Mouse (Mus musculus): ENCODE measurements around the gene Rps11.
"Not testable (repeated sequence)": the region's sequence is repeated elsewhere in the genome, so short reads cannot be mapped to it uniquely, and the experiment has no call there.

Gene Rps11

DNA sequence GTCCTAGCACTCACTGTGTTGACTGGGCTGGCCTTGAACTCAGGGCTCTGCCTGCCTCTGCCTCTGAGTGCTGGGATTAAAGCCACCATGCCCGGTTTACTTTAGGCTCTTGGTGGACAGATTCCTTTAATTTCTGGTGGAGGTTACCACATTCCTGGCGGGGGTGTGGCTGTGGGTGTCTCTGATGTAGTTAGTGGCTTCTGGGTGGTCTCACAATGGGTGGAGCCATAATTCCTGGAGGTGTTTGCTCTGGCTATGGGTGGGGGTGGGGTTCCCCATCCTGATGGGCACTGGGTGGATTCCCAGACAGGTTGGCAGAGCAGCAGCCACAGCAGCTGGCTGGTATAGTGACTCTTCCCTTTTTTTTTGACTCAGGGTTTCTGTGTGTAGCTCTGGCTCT is 12.3 kb downstream of the Rps11 start:
- DNase-seq (ENCODE audit: low spot score) = no peak

- not testable (repeated sequence) for DNase-seq (ENCODE audit: low spot score)
These were observed 14.2 kb downstream of the Rps11 start for GRCm38 (mm10) chr7:45110089-45110488.

DNA sequence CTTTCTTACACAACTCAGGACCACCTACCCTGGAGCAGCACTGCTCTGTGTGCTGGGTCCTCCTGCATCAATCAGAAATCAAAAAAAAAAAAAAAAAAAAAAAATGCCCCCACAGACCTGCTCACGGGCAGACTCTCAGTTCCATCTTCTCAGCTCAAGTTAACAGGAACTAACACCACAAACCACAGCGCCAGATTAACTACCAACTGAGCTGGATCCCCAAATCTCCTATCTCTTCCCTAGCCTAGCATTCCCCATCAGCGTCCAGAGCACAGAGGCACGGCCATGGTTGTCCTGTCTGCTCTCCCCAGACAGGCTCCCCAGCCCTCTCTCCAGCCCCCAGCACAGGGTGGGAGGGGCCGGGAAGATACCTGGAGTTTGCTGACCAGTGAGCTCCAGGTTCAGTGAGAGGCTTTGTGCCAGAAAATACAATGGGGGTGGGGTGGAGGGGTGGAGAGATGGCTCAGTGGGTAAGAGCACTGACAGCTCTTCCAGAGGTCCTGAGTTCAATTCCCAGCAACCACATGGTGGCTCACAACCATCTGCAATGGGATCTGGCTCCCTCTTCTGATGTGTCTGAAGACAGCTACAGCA is 17.1 kb downstream of the Rps11 start:
- DNase-seq (ENCODE audit: low spot score) = no peak

DNA sequence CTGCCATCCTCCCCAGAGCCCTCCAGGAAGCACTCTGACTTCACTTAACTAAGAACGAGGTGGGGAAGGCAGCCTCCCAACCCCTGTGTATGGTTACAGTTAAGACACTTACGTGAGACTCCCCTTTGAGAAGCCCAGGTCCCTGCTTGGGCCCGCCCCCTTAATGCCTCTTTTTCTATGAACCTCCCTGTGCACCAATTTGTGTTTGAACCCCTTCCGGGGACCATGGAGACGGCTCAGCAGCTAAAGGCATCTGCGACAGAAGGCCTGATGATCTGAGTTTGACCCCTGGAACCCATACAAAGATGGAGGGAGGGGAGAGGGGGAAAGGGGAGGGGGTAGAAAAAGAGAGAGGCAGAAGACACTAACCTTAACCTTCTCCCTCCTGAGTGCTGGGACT is 17.8 kb downstream of the Rps11 start:
- no peak for DNase-seq (ENCODE audit: low spot score)

DNA sequence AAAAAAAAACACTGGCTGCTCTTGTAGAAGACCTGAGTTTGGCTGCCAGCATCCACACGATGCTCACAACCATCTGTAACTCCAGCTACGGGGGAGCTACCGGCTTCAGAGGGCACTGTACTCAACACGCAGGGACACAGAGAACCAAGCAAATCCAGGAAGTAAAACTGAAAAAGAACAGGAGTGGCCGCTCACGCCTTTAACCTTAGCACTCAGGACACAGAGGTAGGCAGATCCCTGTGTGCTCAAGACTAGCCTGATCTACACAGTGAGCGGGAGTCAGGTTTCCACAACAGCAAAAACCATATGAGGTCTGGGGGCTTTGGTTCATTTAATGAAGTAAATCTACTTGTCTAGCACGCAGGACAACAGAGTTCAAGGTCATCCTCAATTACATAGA is 18.7 kb downstream of the Rps11 start:
- no peak for DNase-seq (ENCODE audit: low spot score)

DNA sequence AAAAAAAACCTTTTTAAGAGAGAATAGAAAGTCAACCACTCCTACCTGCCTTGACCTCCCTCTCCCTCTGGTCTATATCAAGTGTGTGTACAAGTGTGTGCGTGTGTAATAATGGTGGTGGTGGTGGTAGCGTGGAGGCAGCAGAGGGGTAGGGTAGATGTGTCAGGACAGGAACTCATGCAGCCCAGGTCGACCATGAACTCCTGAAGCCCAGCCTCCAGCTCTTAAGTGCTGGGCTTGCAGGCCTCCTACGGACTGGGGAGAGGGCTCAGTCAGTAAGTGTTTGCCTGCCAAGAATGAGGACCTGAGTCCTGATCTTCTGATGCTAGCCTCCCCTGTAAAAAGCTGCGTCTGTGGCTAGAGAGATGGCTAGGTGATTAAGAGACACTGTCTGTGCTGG is 19.3 kb downstream of the Rps11 start:
- no peak for DNase-seq (ENCODE audit: low spot score)

- DNase-seq (ENCODE audit: low spot score) = no peak
These were observed 20.5 kb downstream of the Rps11 start, which contains the start of gene Fcgrt for GRCm38 (mm10) chr7:45103652-45104180. Fcgrt (minus strand) TSS chr7:45103851.

DNA sequence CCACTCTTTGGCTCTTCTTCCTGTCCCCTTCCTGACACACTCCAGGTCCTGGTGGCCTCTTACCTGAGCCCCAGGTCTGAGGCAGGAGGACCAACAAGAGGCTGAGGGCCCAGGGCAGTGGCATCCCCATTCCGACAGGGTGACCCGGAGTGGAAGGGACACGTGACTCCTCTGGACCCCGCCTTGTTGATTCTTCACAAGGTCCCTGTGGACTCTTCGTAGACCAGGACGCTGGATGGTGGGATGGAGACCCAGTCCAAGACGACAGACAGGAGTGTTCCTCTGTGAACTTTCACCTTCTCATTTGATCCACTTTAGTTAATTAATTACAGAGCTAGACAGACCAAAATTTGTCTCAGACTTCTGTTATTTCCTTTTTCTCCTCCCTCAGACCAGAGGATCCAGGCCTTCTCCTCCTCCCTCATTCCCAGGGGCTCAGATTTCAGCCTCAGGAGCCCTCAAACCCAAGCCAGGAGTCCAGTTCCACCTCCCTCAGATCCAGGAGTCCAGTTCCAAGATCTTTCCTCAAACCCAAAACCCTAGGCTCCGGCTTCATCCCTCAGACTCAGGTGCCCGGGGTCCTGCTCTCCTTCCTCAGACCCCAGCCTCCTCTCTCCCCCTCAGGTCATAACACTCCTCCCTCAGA is 21.2 kb downstream of the Rps11 start:
- no peak for DNase-seq (ENCODE audit: low spot score)

DNA sequence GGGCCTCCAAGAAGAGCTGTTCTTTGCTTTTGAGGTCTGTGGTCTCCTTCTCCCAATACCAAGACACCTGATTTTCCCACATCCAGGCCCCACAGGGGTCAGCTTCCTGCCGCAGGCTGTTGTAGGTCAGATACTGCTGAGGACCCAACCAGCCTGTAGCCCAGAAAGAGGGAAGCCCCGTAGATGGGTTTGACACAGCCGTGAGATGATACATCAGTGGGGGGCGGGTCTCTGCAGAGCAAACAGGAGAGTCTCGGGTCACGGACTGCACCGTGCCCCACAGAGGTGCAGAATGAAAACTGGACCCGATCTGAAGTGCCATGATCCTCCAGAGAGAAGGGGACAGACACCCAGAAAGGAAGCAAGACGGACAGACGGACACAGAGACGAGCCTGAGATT is 21.8 kb downstream of the Rps11 start:
- no peak for DNase-seq (ENCODE audit: low spot score)

GRCm38 (mm10) chr7:45100046-45100445 is 24.2 kb downstream of the Rps11 start:
- no peak for DNase-seq (ENCODE audit: low spot score)

DNA sequence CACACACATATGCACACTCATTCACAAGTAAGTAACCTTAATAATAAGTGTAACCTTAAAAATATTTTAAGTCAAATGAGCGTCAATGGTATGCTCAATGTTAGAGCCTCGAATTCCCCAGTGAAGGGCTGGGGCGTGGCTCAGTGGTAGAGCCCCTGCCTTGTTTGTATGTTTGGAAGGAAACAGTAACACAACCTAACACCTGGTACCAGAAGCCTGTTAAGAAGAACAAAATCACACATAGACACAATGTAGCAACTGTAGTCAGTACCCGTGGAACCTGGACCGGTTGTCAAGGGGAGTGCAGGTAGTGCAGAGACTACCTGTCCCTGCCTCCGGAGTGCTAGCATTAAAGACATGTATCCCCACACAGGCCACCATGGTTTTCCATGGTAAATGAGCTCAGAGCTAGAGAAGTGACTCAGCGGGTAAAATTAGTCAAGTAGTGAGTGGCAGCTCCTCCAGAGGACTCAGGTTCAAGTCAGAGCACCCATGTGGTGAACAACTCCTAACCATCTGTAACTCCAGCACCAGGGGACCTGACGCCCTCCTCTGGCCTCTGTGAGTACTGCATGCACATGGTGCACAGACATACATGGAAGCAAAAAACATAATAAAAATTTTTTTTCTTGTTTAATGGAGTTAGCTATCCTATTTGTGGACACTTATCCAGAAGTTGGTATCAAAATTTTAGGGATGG is 25.5 kb downstream of the Rps11 start:
- no peak for DNase-seq (ENCODE audit: low spot score)

DNA sequence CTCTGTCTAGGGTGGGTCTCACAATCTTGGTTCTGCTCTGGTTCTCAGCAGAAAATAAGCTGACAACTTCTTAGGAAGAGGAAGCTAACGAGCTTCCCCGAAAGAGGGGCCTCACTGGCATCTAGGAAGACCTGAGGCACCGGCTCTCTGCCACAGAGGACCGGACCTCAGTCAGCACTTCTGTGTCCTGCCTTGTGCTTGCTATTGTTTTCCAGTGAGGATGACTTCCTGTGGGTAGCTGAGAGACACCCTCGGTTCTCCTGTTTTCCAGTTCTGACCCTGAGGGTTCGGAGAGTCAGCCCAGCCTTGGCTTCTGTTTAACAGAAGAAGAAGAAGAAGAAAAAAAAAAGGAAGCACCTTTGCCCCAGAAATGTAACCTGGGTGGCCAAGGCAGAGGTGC is 26.8 kb downstream of the Rps11 start:
- DNase-seq (ENCODE audit: low spot score) = no peak

DNA sequence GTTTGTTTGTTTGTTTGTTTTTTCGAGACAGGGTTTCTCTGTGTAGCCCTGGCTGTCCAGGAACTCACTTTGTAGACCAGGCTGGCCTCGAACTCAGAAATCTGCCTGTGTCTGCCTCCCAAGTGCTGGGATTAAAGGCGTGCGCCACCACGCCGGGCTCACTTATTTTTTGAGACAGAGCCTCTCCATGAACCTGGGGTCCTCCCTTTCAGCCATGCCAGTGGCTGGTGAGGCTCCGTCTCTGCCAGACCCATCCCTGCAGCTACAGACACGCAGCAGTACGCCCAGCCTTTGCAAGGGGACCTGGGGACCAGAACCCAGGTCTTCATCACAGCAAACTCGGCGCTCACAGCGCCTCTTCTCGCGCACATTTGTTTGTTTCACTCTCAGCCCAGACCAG is 28.3 kb downstream of the Rps11 start:
- DNase-seq (ENCODE audit: low spot score) = not testable (repeated sequence)

DNA sequence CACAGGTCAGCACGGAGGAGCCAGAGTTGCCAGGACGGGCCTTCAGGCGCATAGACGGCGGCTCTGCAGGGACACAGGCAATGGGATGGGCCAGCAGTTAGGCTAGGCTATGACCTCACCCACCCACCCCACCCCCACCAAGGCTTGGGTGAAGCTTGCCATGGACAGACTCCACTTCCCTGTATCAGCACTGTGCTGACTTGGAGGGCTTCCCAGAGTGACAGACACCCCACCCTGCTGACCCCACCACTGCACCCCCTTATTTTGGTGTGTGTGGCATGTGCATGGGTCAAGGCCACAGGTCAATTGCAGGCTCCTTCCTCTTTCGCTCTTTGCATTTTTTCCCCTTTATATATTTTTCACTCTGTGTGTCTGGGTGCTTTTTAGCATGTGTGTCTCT is 28.9 kb downstream of the Rps11 start:
- no peak for DNase-seq (ENCODE audit: low spot score)

DNA sequence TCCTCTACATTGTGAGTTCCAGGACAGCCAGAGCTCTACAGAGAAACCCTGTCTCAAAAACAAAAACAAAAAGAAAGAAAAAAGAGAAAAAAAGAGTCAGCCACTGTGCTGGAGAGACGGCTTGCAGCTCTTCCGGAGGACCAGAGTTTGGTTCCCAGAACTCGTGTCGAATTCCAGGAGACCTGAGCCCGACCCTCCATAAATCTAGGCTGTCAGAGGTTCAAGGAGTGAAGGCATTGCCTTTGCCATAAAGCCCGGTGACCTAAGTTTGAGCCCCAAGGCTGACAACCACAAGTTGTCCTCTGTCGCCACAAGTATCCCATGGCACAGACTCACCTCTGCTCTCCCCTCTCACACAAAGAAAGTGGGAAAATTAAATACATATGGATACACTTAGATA is 30.1 kb downstream of the Rps11 start:
- no peak for DNase-seq (ENCODE audit: low spot score)

DNA sequence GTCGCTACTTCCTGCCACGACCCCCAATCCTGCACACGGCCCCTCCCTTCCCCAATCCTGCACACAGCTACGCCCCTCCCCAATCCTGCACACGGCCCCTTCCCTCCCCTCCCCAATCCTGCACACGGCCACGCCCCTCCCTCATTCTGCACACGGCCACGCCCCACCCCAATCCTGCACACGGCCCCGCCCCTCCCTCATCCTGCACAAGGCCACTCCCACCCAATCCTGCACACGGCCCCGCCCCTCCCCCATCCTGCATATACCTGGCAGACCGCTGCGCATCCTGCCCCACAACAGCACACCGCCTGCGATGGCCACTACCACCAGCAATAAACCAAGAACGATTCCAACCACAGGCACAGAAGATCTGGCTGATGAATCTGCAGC is 30.7 kb downstream of the Rps11 start:
- no peak for DNase-seq (ENCODE audit: low spot score)

- no peak for DNase-seq (ENCODE audit: low spot score)
These were observed 31.3 kb downstream of the Rps11 start for GRCm38 (mm10) chr7:45092828-45093515.

- no peak for DNase-seq (ENCODE audit: low spot score)
These were observed 32.2 kb downstream of the Rps11 start, which contains the start of gene Rcn3 for GRCm38 (mm10) chr7:45092048-45092447. Rcn3 (minus strand) TSS chr7:45092221.

- DNase-seq (ENCODE audit: low spot score) = peak; percentile 21
These were observed 32.9 kb downstream of the Rps11 start for GRCm38 (mm10) chr7:45091001-45091990.

- peak; percentile 29 for DNase-seq (ENCODE audit: low spot score)
These were observed 33.8 kb downstream of the Rps11 start for GRCm38 (mm10) chr7:45090251-45090977.

- no peak for DNase-seq (ENCODE audit: low spot score)
These were observed 35.6 kb downstream of the Rps11 start for GRCm38 (mm10) chr7:45088597-45088996.

Data from T-cell, adult 2 months (primary cell).